Mouse (Mus musculus) CH12.LX (cell line): ENCODE measurements around the gene Gm8180.
"Not testable (repeated sequence)": the region's sequence is repeated elsewhere in the genome, so short reads cannot be mapped to it uniquely, and the experiment has no call there.

Source experiments
- CHD2 ChIP-seq: IDR thresholded peaks from 2 replicates; pipeline ENCODE4 v1.6.1; 2011; ENCODE audit warnings: low read length, improper control_type of control experiment
- CTCF ChIP-seq, 2 experiments: IDR thresholded peaks in 1 of 2; conservative IDR thresholded peaks in 1 of 2; 2 replicates each; pipeline ENCODE4 v1.5.1; 2011 to 2012; ENCODE audit warnings: low read depth in 2 of 2, low read length in 2 of 2, improper control_type of control experiment in 1 of 2, inconsistent platforms in 1 of 2, mild to moderate bottlenecking in 1 of 2, moderate library complexity in 1 of 2
- EP300 ChIP-seq: IDR thresholded peaks from 2 replicates; pipeline ENCODE4 v1.6.1; 2011; ENCODE audit warnings: low read length, improper control_type of control experiment
- HCFC1 ChIP-seq: IDR thresholded peaks from 2 replicates; pipeline ENCODE4 v1.6.1; 2012; ENCODE audit warnings: low read depth, mild to moderate bottlenecking, inconsistent platforms, low read length, improper control_type of control experiment
- NRF1 ChIP-seq: IDR thresholded peaks from 2 replicates; pipeline ENCODE4 v1.6.1; 2014; ENCODE audit warnings: low read depth, mild to moderate bottlenecking, inconsistent platforms, low read length, improper control_type of control experiment, moderate library complexity
- POLR2A ChIP-seq: IDR thresholded peaks from 2 replicates; pipeline ENCODE4 v1.6.1; 2011; ENCODE audit warnings: low read depth, mild to moderate bottlenecking, improper control_type of control experiment, low read length
- POLR2AphosphoS2 ChIP-seq: IDR thresholded peaks from 2 replicates; pipeline ENCODE4 v1.6.1; 2011; ENCODE audit warnings: low read depth, low read length, improper control_type of control experiment
- RAD21 ChIP-seq: IDR thresholded peaks from 2 replicates; pipeline ENCODE4 v1.6.1; 2011; ENCODE audit warnings: low read depth, mild to moderate bottlenecking, low read length, improper control_type of control experiment, moderate library complexity
- TCF12 ChIP-seq: IDR thresholded peaks from 2 replicates; pipeline ENCODE4 v1.6.1; 2014; ENCODE audit warnings: low read depth, mild to moderate bottlenecking, inconsistent platforms, low read length, improper control_type of control experiment
- UBTF ChIP-seq: IDR thresholded peaks from 2 replicates; pipeline ENCODE4 v1.6.1; 2012; ENCODE audit warnings: low read depth, mild to moderate bottlenecking, inconsistent platforms, low read length, improper control_type of control experiment, moderate library complexity
- USF2 ChIP-seq: conservative IDR thresholded peaks from 2 replicates; pipeline ENCODE4 v1.6.1; 2011; ENCODE audit warnings: low read depth, low read length, improper control_type of control experiment
- ZKSCAN1 ChIP-seq: IDR thresholded peaks from 2 replicates; pipeline ENCODE4 v1.6.1; 2012; ENCODE audit warnings: low read depth, inconsistent platforms, low read length, improper control_type of control experiment, borderline replicate concordance
- ZNF384 ChIP-seq: IDR thresholded peaks from 2 replicates; pipeline ENCODE4 v1.6.1; 2012; ENCODE audit warnings: low read depth, low read length, improper control_type of control experiment, inconsistent platforms

DNA sequence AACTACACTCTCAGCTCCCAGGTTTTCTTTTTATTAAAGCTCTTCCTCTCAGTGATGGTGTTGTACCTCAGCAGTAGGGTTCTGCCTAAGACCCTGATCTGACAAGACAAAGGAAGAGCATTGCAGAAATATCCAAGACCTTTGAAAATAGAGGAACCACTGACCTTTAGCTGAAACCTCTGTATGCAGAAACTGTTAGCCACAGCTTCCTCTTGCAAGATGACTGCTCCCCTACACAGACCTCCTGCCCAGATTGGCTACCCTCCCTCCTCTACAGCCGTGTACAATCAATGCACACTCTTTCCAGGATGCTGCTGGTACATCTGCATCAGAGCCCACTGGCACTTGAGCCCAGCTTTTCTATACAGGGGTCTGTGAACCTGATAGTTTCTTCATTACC lies 45.8 kb upstream of the Gm8180 start:
- not testable (repeated sequence) for TF ChIP-seq EP300; POLR2A; ZNF384; CTCF (conservative IDR thresholded peaks at IDR 0.05 in 1 of 2, IDR thresholded peaks at IDR 0.05 in 1 of 2; ENCODE audit: low read depth in 2 of 2, low read length in 2 of 2); HCFC1; CHD2; USF2; POLR2AphosphoS2; RAD21; TCF12; UBTF; NRF1; ZKSCAN1
